In genomic region chr3:87131694-87132347, GRCm38 (mm10) we compare ENCODE assay signal across 16 mouse cellular contexts. TPM values are rescaled to one million over a fixed set of nuclear protein-coding genes. Genes with fewer than 3 reads are reported as not detected.
DNase-seq lines count a peak whose midpoint lies in the region; ATAC-seq and TF ChIP-seq lines count a peak whose summit lies in the region.
"Had no signal": no experiment of that assay in that cellular context is flagged by ENCODE, and none has a peak within 500 bp of the region (broad histone marks: within the 10 kb centered on the region; RNA-seq: fewer than 3 reads in every experiment).

No protein-coding gene starts in this region.

- ATAC-seq in frontal cortex, adult (ENCODE audit: low TSS enrichment): 0 out of 2 replicates have a peak, but pooled peaks have one; percentile 38
- ATAC-seq in hindbrain, embryonic 13.5 days (ENCODE audit: low FRiP score): no peak
- no peak for ATAC-seq in hindbrain, embryonic 12.5 days (ENCODE audit: low FRiP score)
- no peak for ATAC-seq in neural tube, embryonic 13.5 days (ENCODE audit: low read depth)
- no peak for ATAC-seq in neural tube, embryonic 15.5 days (ENCODE audit: low FRiP score)
- ATAC-seq in stomach, postnatal 0 days (ENCODE audit: low FRiP score, low TSS enrichment): peak; percentile 35; the same call in 1 of the 2 replicates
- ATAC-seq: activated CD4-positive, CD25-positive, alpha-beta regulatory T cell, adult 4 months had no signal

- 0 out of 2 replicates have a peak overlapping the region, but pooled peaks have one; percentile 35 for H3K9ac ChIP-seq in hindbrain, embryonic 13.5 days
- no peak overlapping the region for H3K9ac ChIP-seq in hindbrain, embryonic 12.5 days
- 0 out of 2 replicates have a peak overlapping the region, but pooled peaks have one; percentile 3 for H3K9ac ChIP-seq in neural tube, embryonic 13.5 days
- no peak overlapping the region for H3K9ac ChIP-seq in neural tube, embryonic 15.5 days (replicated peaks)
- H3K9ac ChIP-seq in stomach, postnatal 0 days (ENCODE audit: low read length): no peak overlapping the region

- peaks cover 31% of the 10 kb centered on the region for H3K36me3 ChIP-seq in hindbrain, embryonic 13.5 days
- H3K36me3 ChIP-seq in hindbrain, embryonic 12.5 days: peaks cover 16% of the 10 kb centered on the region; the same call in 1 of the 2 replicates
- H3K36me3 ChIP-seq in neural tube, embryonic 13.5 days: peaks cover 13% of the 10 kb centered on the region; the same call in 1 of the 2 replicates
- H3K36me3 ChIP-seq in neural tube, embryonic 15.5 days: 0 out of 2 replicates have a peak, but pooled peaks cover 3% of the 10 kb centered on the region
- H3K36me3 ChIP-seq in stomach, postnatal 0 days (ENCODE audit: control insufficient read depth, insufficient read depth, low read length): no peaks in the 10 kb centered on the region
- H3K36me3 ChIP-seq: G1E had no signal

- TF ChIP-seq CTCF in stomach, postnatal 0 days (IDR thresholded peaks at IDR 0.05; ENCODE audit: low read depth): no peak

- H3K27ac ChIP-seq in hindbrain, embryonic 13.5 days: 0 out of 2 replicates have a peak overlapping the region, but pooled peaks have one; percentile 63
- H3K27ac ChIP-seq in hindbrain, embryonic 12.5 days: no peak overlapping the region
- H3K27ac ChIP-seq in neural tube, embryonic 13.5 days (replicated peaks): peak overlapping the region; percentile 34; the same call in 1 of the 2 replicates
- no peak overlapping the region for H3K27ac ChIP-seq in neural tube, embryonic 15.5 days (replicated peaks)
- H3K27ac ChIP-seq in stomach, postnatal 0 days (replicated peaks): no peak overlapping the region

- WGBS in hindbrain, embryonic 13.5 days: 77% methylated on average over 11 of the region's 11 CpGs
- 77% methylated on average over 11 of the region's 11 CpGs for WGBS in hindbrain, embryonic 12.5 days
- 83% methylated on average over 11 of the region's 11 CpGs for WGBS in neural tube, embryonic 13.5 days
- 79% methylated on average over 11 of the region's 11 CpGs for WGBS in neural tube, embryonic 15.5 days
- 52% methylated on average over 11 of the region's 11 CpGs for WGBS in stomach, postnatal 0 days

- H3K4me3 ChIP-seq in hindbrain, embryonic 13.5 days: no peak overlapping the region
- H3K4me3 ChIP-seq in hindbrain, embryonic 12.5 days: no peak overlapping the region
- no peak overlapping the region for H3K4me3 ChIP-seq in neural tube, embryonic 13.5 days
- no peak overlapping the region for H3K4me3 ChIP-seq in neural tube, embryonic 15.5 days (replicated peaks)
- no peak overlapping the region for H3K4me3 ChIP-seq in stomach, postnatal 0 days (ENCODE audit: low read depth, low read length)
- H3K4me3 ChIP-seq: megakaryocyte, embryonic 14.5 days had no signal

- no peaks in the 10 kb centered on the region for H3K27me3 ChIP-seq in hindbrain, embryonic 13.5 days
- H3K27me3 ChIP-seq in hindbrain, embryonic 12.5 days: no peaks in the 10 kb centered on the region
- H3K27me3 ChIP-seq in neural tube, embryonic 13.5 days: no peaks in the 10 kb centered on the region
- no peaks in the 10 kb centered on the region for H3K27me3 ChIP-seq in neural tube, embryonic 15.5 days (replicated peaks)
- H3K27me3 ChIP-seq in stomach, postnatal 0 days (ENCODE audit: control insufficient read depth, insufficient read depth, low read length): no peaks in the 10 kb centered on the region

- H3K4me2 ChIP-seq in hindbrain, embryonic 13.5 days: no peak overlapping the region
- no peak overlapping the region for H3K4me2 ChIP-seq in hindbrain, embryonic 12.5 days (replicated peaks)
- H3K4me2 ChIP-seq in neural tube, embryonic 13.5 days: no peak overlapping the region
- no peak overlapping the region for H3K4me2 ChIP-seq in neural tube, embryonic 15.5 days
- H3K4me2 ChIP-seq in stomach, postnatal 0 days (replicated peaks; ENCODE audit: low read depth): no peak overlapping the region

- TF ChIP-seq EP300 in stomach, postnatal 0 days (optimal IDR thresholded peaks at IDR 0.05): no peak

- peaks cover 27% of the 10 kb centered on the region for H3K4me1 ChIP-seq in hindbrain, embryonic 13.5 days (replicated peaks)
- H3K4me1 ChIP-seq in hindbrain, embryonic 12.5 days: peaks cover 16% of the 10 kb centered on the region
- H3K4me1 ChIP-seq in neural tube, embryonic 13.5 days (replicated peaks): peaks cover 20% of the 10 kb centered on the region
- H3K4me1 ChIP-seq in neural tube, embryonic 15.5 days: peaks cover 14% of the 10 kb centered on the region
- no peaks in the 10 kb centered on the region; the same call in 1 of the 2 replicates for H3K4me1 ChIP-seq in stomach, postnatal 0 days (replicated peaks; ENCODE audit: control insufficient read depth, insufficient read depth)
- H3K4me1 ChIP-seq: megakaryocyte, embryonic 14.5 days had no signal

- H3K9me3 ChIP-seq in hindbrain, embryonic 13.5 days: no peaks in the 10 kb centered on the region
- no peaks in the 10 kb centered on the region for H3K9me3 ChIP-seq in hindbrain, embryonic 12.5 days (replicated peaks)
- no peaks in the 10 kb centered on the region for H3K9me3 ChIP-seq in neural tube, embryonic 13.5 days
- H3K9me3 ChIP-seq in neural tube, embryonic 15.5 days (replicated peaks): no peaks in the 10 kb centered on the region
- no peaks in the 10 kb centered on the region for H3K9me3 ChIP-seq in stomach, postnatal 0 days (ENCODE audit: control insufficient read depth, low read length)
- H3K9me3 ChIP-seq: G1E; megakaryocyte, embryonic 14.5 days had no signal

- no peak for DNase-seq in frontal cortex, postnatal 10 days (ENCODE audit: low spot score in 2 of 2)
- DNase-seq in stomach, postnatal 0 days (ENCODE audit: low spot score): no peak
- no peak for DNase-seq in right cerebral cortex, adult 18-20 months
- DNase-seq: B cell, adult 2 months; cerebellum, adult 8-10 months; kidney, adult 18-20 months; lung, adult 18-20 months; right cerebral cortex, postnatal 4 days had no signal

RNA-seq across cellular contexts. Expression of gene Kirrel, which starts 42.7 kb away (rescaled TPM):
- polyA plus RNA-seq in hindbrain, embryonic 13.5 days (2015; fragmentation: Nextera tagmentation; extraction: Ambion mirVana): 7.7 and 8.9 TPM in 2 replicates
- 17.3 and 17.7 TPM in 2 replicates for polyA plus RNA-seq in hindbrain, embryonic 12.5 days (2016; fragmentation: Nextera tagmentation; extraction: Ambion mirVana)
- polyA plus RNA-seq in neural tube, embryonic 13.5 days (2015; fragmentation: Nextera tagmentation; extraction: Ambion mirVana): 9.8 and 10.4 TPM in 2 replicates
- polyA plus RNA-seq in neural tube, embryonic 15.5 days (2015; fragmentation: Nextera tagmentation; extraction: Ambion mirVana): 5.9 and 8.0 TPM in 2 replicates
- 4.1 and 4.5 TPM in 2 replicates for polyA plus RNA-seq in stomach, postnatal 0 days (2015; fragmentation: Nextera tagmentation; extraction: Ambion mirVana)
- polyA plus RNA-seq: activated CD4-positive, CD25-positive, alpha-beta regulatory T cell, adult 4 months; G1E had no signal

Comparison
In these comparisons a context has a peak if more than half of its experiments do, and no peak if none do; other contexts are left out.
1. H3K27ac ChIP-seq: peak in hindbrain, embryonic 13.5 days (single experiment) and neural tube, embryonic 13.5 days (single experiment); none in hindbrain, embryonic 12.5 days (single experiment), neural tube, embryonic 15.5 days (single experiment) and stomach, postnatal 0 days (single experiment).
2. H3K9ac ChIP-seq: peak in hindbrain, embryonic 13.5 days (single experiment) and neural tube, embryonic 13.5 days (single experiment); none in hindbrain, embryonic 12.5 days (single experiment), neural tube, embryonic 15.5 days (single experiment) and stomach, postnatal 0 days (single experiment).
3. ATAC-seq: peak in frontal cortex, adult (single experiment) and stomach, postnatal 0 days (single experiment); none in hindbrain, embryonic 13.5 days (single experiment), hindbrain, embryonic 12.5 days (single experiment), neural tube, embryonic 13.5 days (single experiment) and neural tube, embryonic 15.5 days (single experiment).